In genomic region chr10:96358984-96359383, GRCm38 (mm10) we compare ENCODE assay signal across 11 mouse cellular contexts.
"Had no signal": no experiment of that assay in that cellular context is flagged by ENCODE, and none has a peak within 500 bp of the region (broad histone marks: within the 10 kb centered on the region; RNA-seq: fewer than 3 reads in every experiment).

No protein-coding gene starts in this region.

- ATAC-seq: liver, embryonic 12.5 days; midbrain, embryonic 13.5 days had no signal

- DNase-seq: kidney, postnatal 10 days; kidney, postnatal 36 days; layer of hippocampus, postnatal 36 days; liver; lung, adult 18-20 months; lung, postnatal 10 days; lung, postnatal 36 days; thymus, adult 18-20 months; thymus, postnatal 36 days had no signal
